Mouse (Mus musculus): ENCODE measurements at regions not wholly inside any gene's neighbourhood (a gene's known extent, or its start where the extent isn't known, plus 50 kb on each side); places are given as distances from the start of the nearest gene placed in this dataset.

DNA sequence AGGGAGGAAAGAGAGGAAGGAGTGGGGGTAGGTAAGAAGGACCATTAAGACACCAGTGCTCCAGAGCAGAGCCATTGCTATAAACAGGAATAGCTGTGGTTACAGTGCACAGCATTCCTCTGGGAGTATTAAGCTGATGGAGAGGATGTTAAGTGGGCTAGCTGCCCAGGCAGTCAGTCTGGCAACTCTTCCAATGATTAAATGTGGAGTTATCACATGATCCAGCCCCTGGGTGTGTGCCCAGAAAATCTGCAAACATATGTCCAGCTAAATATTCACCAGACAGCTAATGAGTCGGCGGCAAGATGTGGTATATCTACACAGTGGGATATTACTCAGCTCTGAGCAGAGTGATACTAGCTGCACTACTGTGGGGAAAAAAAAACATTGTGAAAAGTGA lies 229.7 kb downstream of the Ankrd50 start:
- Histone ChIP-seq H3K9me3 (ENCODE audit: control insufficient read depth) (no peaks in the 10 kb centered on the region), H3K4me1 (replicated peaks; ENCODE audit: control insufficient read depth, insufficient read depth, low read length) (no peaks in the 10 kb centered on the region; the same call in 1 of the 2 replicates), H3K9ac (ENCODE audit: low read depth, low read length) (no peak overlapping the region), H3K4me3 (ENCODE audit: low read depth, low read length) (no peak overlapping the region), H3K4me2 (replicated peaks; ENCODE audit: low read depth) (no peak overlapping the region), H3K36me3 (ENCODE audit: control insufficient read depth, insufficient read depth) (no peaks in the 10 kb centered on the region), H3K27me3 (replicated peaks; ENCODE audit: control insufficient read depth, insufficient read depth, low read length) (no peaks in the 10 kb centered on the region), H3K27ac (ENCODE audit: low read depth, low read length) (no peak overlapping the region)
- 35% methylated on average over 2 of the region's 2 CpGs for WGBS
- no peak for ATAC-seq
- no peak for TF ChIP-seq CTCF (IDR thresholded peaks at IDR 0.05; ENCODE audit: low read depth)

DNA sequence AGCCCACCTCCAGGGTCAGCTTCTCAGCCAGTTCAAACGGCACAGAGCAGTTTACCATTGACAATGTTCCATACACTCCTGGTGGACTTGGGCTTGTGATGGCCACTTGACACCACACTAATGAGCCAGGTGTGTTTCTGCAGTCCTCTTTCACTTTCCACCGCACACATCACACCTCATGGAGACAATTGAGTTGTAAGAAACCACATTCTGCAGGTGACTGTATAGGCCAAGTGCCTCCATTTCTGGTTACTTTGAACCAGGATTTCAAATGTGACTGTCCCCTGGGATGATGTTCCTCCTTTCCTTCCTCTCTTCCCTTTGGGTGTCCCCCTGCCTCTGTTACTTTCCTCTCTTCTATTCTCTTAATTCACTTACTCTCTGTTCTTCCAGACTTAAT lies 233.1 kb downstream of the Ankrd50 start:
- Histone ChIP-seq H3K4me3 (ENCODE audit: low read depth, low read length) (no peak overlapping the region), H3K9me3 (ENCODE audit: control insufficient read depth) (no peaks in the 10 kb centered on the region), H3K27me3 (replicated peaks; ENCODE audit: control insufficient read depth, insufficient read depth, low read length) (no peaks in the 10 kb centered on the region), H3K9ac (ENCODE audit: low read depth, low read length) (no peak overlapping the region), H3K36me3 (ENCODE audit: control insufficient read depth, insufficient read depth) (no peaks in the 10 kb centered on the region), H3K4me1 (replicated peaks; ENCODE audit: control insufficient read depth, insufficient read depth, low read length) (no peaks in the 10 kb centered on the region; the same call in 1 of the 2 replicates), H3K27ac (ENCODE audit: low read depth, low read length) (no peak overlapping the region), H3K4me2 (replicated peaks; ENCODE audit: low read depth) (no peak overlapping the region)
- TF ChIP-seq CTCF (IDR thresholded peaks at IDR 0.05; ENCODE audit: low read depth): no peak
- ATAC-seq: no peak
- WGBS: 50% methylated on average over 2 of the region's 2 CpGs

DNA sequence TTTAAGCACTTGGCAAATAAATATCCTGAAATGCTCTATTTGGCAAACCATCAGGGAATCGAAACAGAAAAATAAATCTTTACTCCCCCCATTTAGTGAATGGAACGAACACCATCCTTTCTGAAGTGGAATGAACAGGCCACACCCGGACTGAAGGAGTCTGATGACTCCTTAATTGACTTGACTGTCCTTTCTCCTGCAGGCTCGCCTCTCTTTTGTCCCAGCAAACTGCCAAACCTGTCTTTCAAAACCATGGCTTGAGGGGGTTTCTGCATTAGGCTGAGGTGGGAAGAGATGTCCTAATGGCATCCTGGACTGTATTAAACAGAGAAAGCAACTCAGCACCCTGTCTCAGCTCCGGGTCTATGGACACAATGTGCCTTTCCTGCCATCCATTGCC lies 234.1 kb downstream of the Ankrd50 start:
- H3K4me1 ChIP-seq (replicated peaks; ENCODE audit: control insufficient read depth, insufficient read depth, low read length): no peaks in the 10 kb centered on the region; the same call in 1 of the 2 replicates
- no peak overlapping the region for H3K9ac ChIP-seq (ENCODE audit: low read depth, low read length)
- H3K4me3 ChIP-seq (ENCODE audit: low read depth, low read length): no peak overlapping the region
- 72% methylated on average over 5 of the region's 5 CpGs for WGBS
- TF ChIP-seq CTCF (IDR thresholded peaks at IDR 0.05; ENCODE audit: low read depth): no peak
- H3K9me3 ChIP-seq (ENCODE audit: control insufficient read depth): no peaks in the 10 kb centered on the region
- ATAC-seq: no peak
- peak overlapping the region; percentile 24; the same call in 1 of the 2 replicates for H3K4me2 ChIP-seq (replicated peaks; ENCODE audit: low read depth)
- no peaks in the 10 kb centered on the region for H3K36me3 ChIP-seq (ENCODE audit: control insufficient read depth, insufficient read depth)
- H3K27ac ChIP-seq (ENCODE audit: low read depth, low read length): no peak overlapping the region
- no peaks in the 10 kb centered on the region for H3K27me3 ChIP-seq (replicated peaks; ENCODE audit: control insufficient read depth, insufficient read depth, low read length)

DNA sequence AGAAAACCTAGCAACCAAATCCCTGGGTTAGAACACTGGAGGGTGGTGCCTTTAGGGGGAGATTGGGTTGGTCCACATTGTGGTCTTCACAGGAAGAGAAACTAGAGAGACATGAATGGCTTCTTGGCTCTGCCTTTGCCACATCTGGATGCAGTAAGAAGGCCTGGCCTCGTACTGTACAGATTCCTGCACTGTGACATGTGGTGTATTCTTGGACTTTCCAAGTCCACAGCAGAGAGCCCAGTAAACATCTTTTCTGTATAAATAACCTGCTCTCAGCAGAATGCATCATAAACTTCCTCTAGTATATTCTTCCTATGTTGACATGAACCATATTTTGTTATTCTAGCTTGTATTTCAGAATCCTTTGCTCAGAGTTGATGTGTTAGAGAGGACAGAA lies 235.7 kb downstream of the Ankrd50 start:
- Histone ChIP-seq H3K36me3 (ENCODE audit: control insufficient read depth, insufficient read depth) (no peaks in the 10 kb centered on the region), H3K27me3 (replicated peaks; ENCODE audit: control insufficient read depth, insufficient read depth, low read length) (no peaks in the 10 kb centered on the region), H3K4me2 (replicated peaks; ENCODE audit: low read depth) (no peak overlapping the region), H3K4me1 (replicated peaks; ENCODE audit: control insufficient read depth, insufficient read depth, low read length) (no peaks in the 10 kb centered on the region; the same call in 1 of the 2 replicates), H3K27ac (ENCODE audit: low read depth, low read length) (no peak overlapping the region), H3K9me3 (ENCODE audit: control insufficient read depth) (no peaks in the 10 kb centered on the region), H3K9ac (ENCODE audit: low read depth, low read length) (no peak overlapping the region), H3K4me3 (ENCODE audit: low read depth, low read length) (no peak overlapping the region)
- no peak for TF ChIP-seq CTCF (IDR thresholded peaks at IDR 0.05; ENCODE audit: low read depth)
- ATAC-seq: no peak
- WGBS: 61% methylated on average over 1 of the region's 1 CpGs

DNA sequence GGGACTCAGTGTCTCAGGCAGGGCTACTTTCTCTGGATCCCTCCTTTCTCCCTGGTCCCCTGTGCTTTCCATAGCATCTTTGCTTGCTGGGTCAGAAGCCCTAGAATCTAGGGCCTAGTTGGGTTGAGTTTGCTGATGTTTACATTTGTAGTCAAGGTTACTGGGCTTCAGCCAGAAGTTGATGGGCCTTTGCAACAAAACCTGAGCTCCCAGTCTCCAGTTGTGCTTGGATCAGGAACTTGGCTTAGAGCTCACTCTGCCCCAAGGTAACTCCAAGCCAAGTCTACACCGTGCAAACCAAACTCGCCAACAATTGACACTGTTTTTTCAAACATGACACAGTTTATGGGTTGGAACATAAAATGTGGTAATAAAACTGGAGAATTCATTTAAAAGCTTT lies 238.2 kb downstream of the Ankrd50 start:
- H3K27ac ChIP-seq (ENCODE audit: low read depth, low read length): no peak overlapping the region
- H3K27me3 ChIP-seq (replicated peaks; ENCODE audit: control insufficient read depth, insufficient read depth, low read length): no peaks in the 10 kb centered on the region
- no peak for ATAC-seq
- 60% methylated on average over 2 of the region's 2 CpGs for WGBS
- H3K9ac ChIP-seq (ENCODE audit: low read depth, low read length): no peak overlapping the region
- no peaks in the 10 kb centered on the region for H3K9me3 ChIP-seq (ENCODE audit: control insufficient read depth)
- no peaks in the 10 kb centered on the region; the same call in 1 of the 2 replicates for H3K4me1 ChIP-seq (replicated peaks; ENCODE audit: control insufficient read depth, insufficient read depth, low read length)
- H3K4me2 ChIP-seq (replicated peaks; ENCODE audit: low read depth): no peak overlapping the region
- H3K4me3 ChIP-seq (ENCODE audit: low read depth, low read length): no peak overlapping the region
- H3K36me3 ChIP-seq (ENCODE audit: control insufficient read depth, insufficient read depth): no peaks in the 10 kb centered on the region
- no peak for TF ChIP-seq CTCF (IDR thresholded peaks at IDR 0.05; ENCODE audit: low read depth)

DNA sequence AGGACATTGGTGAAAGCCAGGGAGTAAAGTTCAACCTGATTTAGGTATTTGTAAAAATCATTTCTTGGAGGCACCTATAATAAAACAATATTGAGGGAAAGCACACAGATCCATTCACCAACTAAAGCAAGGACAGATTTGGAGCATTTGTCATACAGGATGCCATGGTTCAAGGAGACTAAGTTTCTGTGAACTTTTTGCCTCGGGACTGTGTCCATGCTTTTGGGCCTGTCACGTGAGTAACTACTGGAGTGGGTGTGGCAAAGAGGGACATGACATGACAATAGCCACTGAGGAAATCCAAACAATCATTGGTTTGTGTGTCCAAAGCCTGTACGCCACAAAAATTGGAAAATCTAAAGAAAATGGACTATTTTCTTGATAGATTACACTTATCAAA lies 241.4 kb downstream of the Ankrd50 start:
- H3K9ac ChIP-seq (ENCODE audit: low read depth, low read length): no peak overlapping the region
- ATAC-seq: no peak
- 88% methylated on average over 3 of the region's 3 CpGs for WGBS

DNA sequence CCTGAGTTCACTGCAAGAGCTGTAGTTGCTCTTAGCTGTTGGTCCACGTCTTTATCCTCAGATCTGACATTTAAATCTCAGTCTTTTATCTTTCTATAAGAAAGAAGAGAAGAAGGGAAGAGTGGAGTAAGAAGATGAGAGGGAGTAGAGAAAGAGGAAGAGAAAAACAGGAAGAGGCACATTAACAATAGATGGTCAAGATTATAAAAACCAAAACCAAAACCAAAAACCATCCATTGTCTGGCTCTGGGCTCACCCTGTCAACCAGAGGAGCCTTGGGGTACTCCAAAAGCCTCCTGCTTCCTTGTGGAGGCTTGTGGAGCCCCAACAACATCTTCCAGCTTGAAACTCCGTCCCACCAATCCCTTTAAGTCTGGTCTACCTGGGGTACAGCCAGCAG lies 247.0 kb downstream of the Ankrd50 start:
- Histone ChIP-seq H3K9ac (ENCODE audit: low read depth, low read length) (no peak overlapping the region), H3K4me1 (replicated peaks; ENCODE audit: control insufficient read depth, insufficient read depth, low read length) (no peaks in the 10 kb centered on the region), H3K9me3 (ENCODE audit: control insufficient read depth) (no peaks in the 10 kb centered on the region), H3K36me3 (ENCODE audit: control insufficient read depth, insufficient read depth) (no peaks in the 10 kb centered on the region), H3K27ac (ENCODE audit: low read depth, low read length) (no peak overlapping the region), H3K27me3 (replicated peaks; ENCODE audit: control insufficient read depth, insufficient read depth, low read length) (no peaks in the 10 kb centered on the region), H3K4me3 (ENCODE audit: low read depth, low read length) (no peak overlapping the region), H3K4me2 (replicated peaks; ENCODE audit: low read depth) (no peak overlapping the region)
- no peak for ATAC-seq
- WGBS: 74% methylated on average over 2 of the region's 2 CpGs
- no peak for TF ChIP-seq CTCF (IDR thresholded peaks at IDR 0.05; ENCODE audit: low read depth)

More for the DNA sequence above, 241.4 kb downstream of the Ankrd50 start:
- Histone ChIP-seq H3K36me3 (ENCODE audit: control insufficient read depth, insufficient read depth) (no peaks in the 10 kb centered on the region), H3K4me1 (replicated peaks; ENCODE audit: control insufficient read depth, insufficient read depth, low read length) (no peaks in the 10 kb centered on the region), H3K27me3 (replicated peaks; ENCODE audit: control insufficient read depth, insufficient read depth, low read length) (no peaks in the 10 kb centered on the region), H3K9me3 (ENCODE audit: control insufficient read depth) (no peaks in the 10 kb centered on the region), H3K27ac (ENCODE audit: low read depth, low read length) (no peak overlapping the region), H3K4me3 (ENCODE audit: low read depth, low read length) (no peak overlapping the region), H3K4me2 (replicated peaks; ENCODE audit: low read depth) (no peak overlapping the region)
- no peak for TF ChIP-seq CTCF (IDR thresholded peaks at IDR 0.05; ENCODE audit: low read depth)
